Mouse (Mus musculus): ENCODE data around the gene Dnm3.

DNA sequence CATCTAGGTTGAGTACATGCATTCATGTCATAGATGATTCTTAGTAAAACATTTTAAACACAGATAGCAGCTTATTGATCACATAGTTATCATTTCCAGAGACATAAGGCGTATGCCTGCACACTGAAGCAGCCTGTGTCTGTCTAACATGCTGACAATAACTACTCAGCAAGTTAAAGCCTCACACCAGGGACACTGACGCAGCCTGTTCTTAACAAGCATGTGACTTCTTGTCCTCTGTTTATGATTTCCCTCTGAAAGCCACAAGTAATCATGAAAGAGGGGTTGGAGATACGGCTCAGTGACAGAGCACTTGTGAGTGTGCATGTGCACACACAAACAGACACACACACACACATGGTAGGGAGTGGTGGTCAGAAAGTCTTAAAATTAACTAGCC, 294.4 kb downstream of the Dnm3 start:
- no peak for TF ChIP-seq POLR2A (IDR thresholded peaks at IDR 0.05; ENCODE audit: low read depth, low read length)
- no peak for TF ChIP-seq CTCF (IDR thresholded peaks at IDR 0.05; ENCODE audit: extremely low read depth, insufficient read depth, insufficient read length, insufficient replicate concordance)
